Mouse (Mus musculus): ENCODE data around the gene Cyth2. TPM values are rescaled to one million over a fixed set of nuclear protein-coding genes. Genes with fewer than 3 reads are reported as not detected.

The Cyth2 gene
- polyA plus RNA-seq, 1 experiment from 2014 or later = 24.2 TPM

GRCm38 (mm10) chr7:45775237-45775636 lies 39.1 kb downstream of the Cyth2 start:
- Histone ChIP-seq H3K4me1 (ENCODE audit: insufficient read depth) (peaks cover 4% of the 10 kb centered on the region; the same call in 1 of the 2 replicates), H3K36me3 (replicated peaks; ENCODE audit: insufficient read depth, low read length) (no peaks in the 10 kb centered on the region), H3K4me3 (ENCODE audit: low read depth, low read length) (no peak overlapping the region), H3K4me2 (ENCODE audit: low read depth, low read length) (no peak overlapping the region), H3K9me3 (ENCODE audit: low read length) (no peaks in the 10 kb centered on the region), H3K9ac (replicated peaks) (no peak overlapping the region), H3K27me3 (ENCODE audit: insufficient read depth, low read length) (0 out of 2 replicates have a peak, but pooled peaks cover 2% of the 10 kb centered on the region), H3K27ac (ENCODE audit: low read depth) (no peak overlapping the region)
- DNase-seq = no peak
- 53% methylated on average over 7 of the region's 7 CpGs for WGBS (ENCODE audit: insufficient replicate concordance)
- ATAC-seq = no peak
- TF ChIP-seq CTCF (IDR thresholded peaks at IDR 0.05; ENCODE audit: low read depth) (no peak), EP300 (IDR thresholded peaks at IDR 0.05; ENCODE audit: low read depth) (no peak)

DNA sequence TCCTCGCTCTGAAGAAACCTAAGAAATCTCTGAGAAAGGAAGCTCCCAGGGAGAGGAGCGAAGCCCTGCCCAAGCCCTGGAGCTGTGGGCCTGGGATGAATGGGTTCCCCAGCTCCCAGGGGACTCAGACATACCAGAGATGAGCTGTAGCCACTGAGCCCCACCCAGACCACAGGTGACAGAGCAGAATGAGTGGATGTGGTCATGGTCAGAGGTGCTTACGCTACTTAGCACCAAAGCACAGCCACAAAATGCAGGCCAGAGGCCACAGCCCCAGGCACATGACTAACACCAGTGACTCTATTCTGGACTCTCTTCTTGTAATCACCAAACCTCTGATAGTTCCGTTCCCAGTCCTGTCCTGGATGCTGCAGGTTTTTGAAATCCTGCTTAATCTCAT lies 43.3 kb downstream of the Cyth2 start:
- no peak overlapping the region for H3K4me3 ChIP-seq (ENCODE audit: low read depth, low read length)
- H3K27me3 ChIP-seq (ENCODE audit: insufficient read depth, low read length) = no peaks in the 10 kb centered on the region
- no peak overlapping the region for H3K9ac ChIP-seq (replicated peaks)
- no peak overlapping the region for H3K27ac ChIP-seq (ENCODE audit: low read depth)
- TF ChIP-seq CTCF (IDR thresholded peaks at IDR 0.05; ENCODE audit: low read depth) (no peak), EP300 (IDR thresholded peaks at IDR 0.05; ENCODE audit: low read depth) (no peak)
- WGBS (ENCODE audit: insufficient replicate concordance) = 61% methylated on average over 4 of the region's 4 CpGs
- no peaks in the 10 kb centered on the region for H3K36me3 ChIP-seq (replicated peaks; ENCODE audit: insufficient read depth, low read length)
- no peaks in the 10 kb centered on the region for H3K4me1 ChIP-seq (ENCODE audit: insufficient read depth)
- ATAC-seq (no peak), DNase-seq (no peak)
- no peak overlapping the region for H3K4me2 ChIP-seq (ENCODE audit: low read depth, low read length)
- no peaks in the 10 kb centered on the region for H3K9me3 ChIP-seq (ENCODE audit: low read length)

DNA sequence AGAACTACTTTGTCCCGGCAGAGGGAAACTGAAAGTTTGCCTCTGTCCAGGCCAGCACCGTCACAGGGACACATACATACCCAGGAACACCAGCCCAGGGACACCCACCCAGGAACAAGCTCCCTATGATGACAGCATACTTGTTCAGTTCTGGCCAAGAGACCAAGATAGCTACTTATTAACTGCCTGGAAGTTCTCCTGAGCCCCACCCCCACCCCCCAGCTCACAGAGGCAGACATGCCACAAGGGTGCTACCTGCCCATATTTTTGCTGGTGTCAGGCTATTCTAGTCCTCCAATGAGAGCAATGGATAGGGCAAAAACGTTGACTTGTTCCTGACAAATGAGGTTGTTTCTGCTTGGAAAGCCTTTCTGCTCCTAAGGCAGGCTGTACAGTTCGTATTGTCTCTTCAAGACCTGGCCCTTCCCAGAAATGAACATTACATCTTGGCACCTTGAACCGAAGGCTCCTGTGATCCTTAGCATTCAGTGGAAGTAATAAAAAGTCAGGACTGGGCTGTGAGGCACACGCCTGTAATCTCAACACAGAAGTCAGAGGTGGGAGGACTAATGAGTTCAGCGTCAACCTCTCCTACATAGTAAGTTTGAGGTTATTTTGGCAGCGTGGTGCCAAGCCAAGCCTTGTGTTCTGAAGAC lies 43.8 kb downstream of the Cyth2 start:
- DNase-seq = peak; percentile 39
- H3K27me3 ChIP-seq (ENCODE audit: insufficient read depth, low read length) = no peaks in the 10 kb centered on the region
- H3K36me3 ChIP-seq (replicated peaks; ENCODE audit: insufficient read depth, low read length) = no peaks in the 10 kb centered on the region
- H3K4me2 ChIP-seq (ENCODE audit: low read depth, low read length) = 0 out of 2 replicates have a peak overlapping the region, but pooled peaks have one; percentile 9
- H3K9me3 ChIP-seq (ENCODE audit: low read length) = no peaks in the 10 kb centered on the region
- ATAC-seq = peak; percentile 83
- H3K4me1 ChIP-seq (ENCODE audit: insufficient read depth) = no peaks in the 10 kb centered on the region
- TF ChIP-seq EP300 (IDR thresholded peaks at IDR 0.05; ENCODE audit: low read depth) (no peak), CTCF (IDR thresholded peaks at IDR 0.05; ENCODE audit: low read depth) (no peak)
- WGBS (ENCODE audit: insufficient replicate concordance) = 55% methylated on average over 8 of the region's 8 CpGs
- H3K27ac ChIP-seq (ENCODE audit: low read depth) = no peak overlapping the region
- H3K4me3 ChIP-seq (ENCODE audit: low read depth, low read length) = no peak overlapping the region
- no peak overlapping the region for H3K9ac ChIP-seq (replicated peaks)

- no peak overlapping the region for H3K4me2 ChIP-seq (ENCODE audit: low read depth, low read length)
- DNase-seq = no peak
- H3K4me3 ChIP-seq (ENCODE audit: low read depth, low read length) = no peak overlapping the region
- WGBS (ENCODE audit: insufficient replicate concordance) = 87% methylated on average over 6 of the region's 6 CpGs
- TF ChIP-seq EP300 (IDR thresholded peaks at IDR 0.05; ENCODE audit: low read depth) (no peak), CTCF (IDR thresholded peaks at IDR 0.05; ENCODE audit: low read depth) (no peak)
- no peaks in the 10 kb centered on the region for H3K36me3 ChIP-seq (replicated peaks; ENCODE audit: insufficient read depth, low read length)
- H3K27ac ChIP-seq (ENCODE audit: low read depth) = no peak overlapping the region
- no peaks in the 10 kb centered on the region for H3K27me3 ChIP-seq (ENCODE audit: insufficient read depth, low read length)
- H3K9me3 ChIP-seq (ENCODE audit: low read length) = no peaks in the 10 kb centered on the region
- H3K4me1 ChIP-seq (ENCODE audit: insufficient read depth) = no peaks in the 10 kb centered on the region
- no peak overlapping the region for H3K9ac ChIP-seq (replicated peaks)
- ATAC-seq = no peak
These were observed 46.9 kb downstream of the Cyth2 start for GRCm38 (mm10) chr7:45767500-45767899.

GRCm38 (mm10) chr7:45766764-45767163 lies 47.6 kb downstream of the Cyth2 start:
- ATAC-seq = no peak
- 55% methylated on average over 8 of the region's 8 CpGs for WGBS (ENCODE audit: insufficient replicate concordance)
- H3K9me3 ChIP-seq (ENCODE audit: low read length) = no peaks in the 10 kb centered on the region

GRCm38 (mm10) chr7:45765995-45766394 lies 48.4 kb downstream of the Cyth2 start:
- Histone ChIP-seq H3K4me2 (ENCODE audit: low read depth, low read length) (no peak overlapping the region), H3K27me3 (ENCODE audit: insufficient read depth, low read length) (no peaks in the 10 kb centered on the region), H3K9ac (replicated peaks) (no peak overlapping the region), H3K4me3 (ENCODE audit: low read depth, low read length) (no peak overlapping the region), H3K36me3 (replicated peaks; ENCODE audit: insufficient read depth, low read length) (no peaks in the 10 kb centered on the region), H3K9me3 (ENCODE audit: low read length) (no peaks in the 10 kb centered on the region), H3K27ac (ENCODE audit: low read depth) (no peak overlapping the region), H3K4me1 (ENCODE audit: insufficient read depth) (no peaks in the 10 kb centered on the region)
- no peak for DNase-seq
- TF ChIP-seq EP300 (IDR thresholded peaks at IDR 0.05; ENCODE audit: low read depth) = no peak
- TF ChIP-seq CTCF (IDR thresholded peaks at IDR 0.05; ENCODE audit: low read depth) = no peak
- WGBS (ENCODE audit: insufficient replicate concordance) = 51% methylated on average over 8 of the region's 8 CpGs
- ATAC-seq = peak; percentile 5; the same call in 1 of the 2 replicates

More at GRCm38 (mm10) chr7:45766764-45767163, 47.6 kb downstream of the Cyth2 start:
- Histone ChIP-seq H3K36me3 (replicated peaks; ENCODE audit: insufficient read depth, low read length) (no peaks in the 10 kb centered on the region), H3K9ac (replicated peaks) (no peak overlapping the region), H3K4me3 (ENCODE audit: low read depth, low read length) (no peak overlapping the region), H3K27ac (ENCODE audit: low read depth) (no peak overlapping the region), H3K27me3 (ENCODE audit: insufficient read depth, low read length) (no peaks in the 10 kb centered on the region), H3K4me2 (ENCODE audit: low read depth, low read length) (no peak overlapping the region), H3K4me1 (ENCODE audit: insufficient read depth) (no peaks in the 10 kb centered on the region)
- no peak for DNase-seq
- TF ChIP-seq CTCF (IDR thresholded peaks at IDR 0.05; ENCODE audit: low read depth) = no peak
- TF ChIP-seq EP300 (IDR thresholded peaks at IDR 0.05; ENCODE audit: low read depth) = no peak

Measured in liver, postnatal 0 days (tissue).